Mouse (Mus musculus) gonadal fat pad, adult 2 months (tissue): ENCODE results near the gene Capn11. TPM values are rescaled to one million over a fixed set of nuclear protein-coding genes. Genes with fewer than 3 reads are reported as not detected.
"Not testable (repeated sequence)": the region's sequence is repeated elsewhere in the genome, so short reads cannot be mapped to it uniquely, and the experiment has no call there.

ENCODE experiments used
- DNase-seq: peaks from one replicate; pipeline ENCODE4 v3.0.0-alpha.2; 2012; ENCODE audit warnings: low read depth
- polyA plus RNA-seq: library from polyadenylated mRNA; depleted of rRNA; stranded (reverse); fragments of >200 nt; gene quantifications from 2 replicates; pipeline ENCODE4 v1.2.3, GENCODE M21; 2012

The Capn11 gene
- polyA plus RNA-seq, 1 experiment: 0.15 TPM

DNA sequence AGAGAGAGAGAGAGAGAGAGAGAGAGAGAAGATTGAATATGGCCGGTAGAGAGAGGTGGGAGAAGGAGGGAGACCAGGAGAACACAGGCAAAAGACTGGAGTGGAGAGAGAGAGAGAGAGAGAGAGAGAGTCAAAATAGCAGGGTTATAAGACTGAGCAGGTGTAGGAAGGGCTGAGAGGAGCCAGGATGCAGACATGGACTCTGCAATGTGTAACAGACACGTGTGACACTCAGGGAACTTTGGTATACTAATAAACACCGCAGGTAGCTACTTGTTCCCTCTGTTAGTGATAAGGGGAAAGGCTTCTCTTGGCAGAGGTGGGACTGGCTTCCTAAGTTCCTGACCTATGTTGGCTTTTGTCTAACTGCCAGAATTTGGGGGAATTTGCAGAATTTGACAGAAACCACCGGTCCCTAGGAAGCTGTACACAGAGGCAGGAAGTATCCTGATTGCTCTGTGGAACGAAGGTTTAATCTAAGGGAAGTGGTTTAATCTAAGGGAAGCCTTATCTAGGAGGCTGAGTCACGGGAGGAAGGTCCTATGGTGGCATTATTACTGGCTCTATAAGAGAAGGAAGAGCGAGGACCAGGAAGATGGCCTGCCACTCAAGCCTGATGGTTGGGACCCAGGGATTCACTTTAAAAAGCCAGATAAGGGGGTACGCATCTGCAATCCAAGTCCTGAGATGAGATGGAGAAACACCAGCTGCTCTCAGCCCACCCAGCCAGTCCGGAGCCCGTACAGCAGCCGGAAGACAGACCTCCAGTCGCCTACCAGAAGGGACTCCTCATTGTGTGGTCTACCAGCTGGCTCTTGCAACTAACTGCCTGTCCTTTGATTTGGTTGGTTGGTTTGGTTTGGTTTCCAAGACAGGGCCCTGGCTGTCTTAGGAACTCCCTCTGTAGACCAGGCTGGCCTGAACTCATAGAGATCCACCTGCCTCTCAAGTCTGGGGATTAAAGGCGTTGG is 30.0 kb downstream of the Capn11 start:
- DNase-seq: no peak

DNA sequence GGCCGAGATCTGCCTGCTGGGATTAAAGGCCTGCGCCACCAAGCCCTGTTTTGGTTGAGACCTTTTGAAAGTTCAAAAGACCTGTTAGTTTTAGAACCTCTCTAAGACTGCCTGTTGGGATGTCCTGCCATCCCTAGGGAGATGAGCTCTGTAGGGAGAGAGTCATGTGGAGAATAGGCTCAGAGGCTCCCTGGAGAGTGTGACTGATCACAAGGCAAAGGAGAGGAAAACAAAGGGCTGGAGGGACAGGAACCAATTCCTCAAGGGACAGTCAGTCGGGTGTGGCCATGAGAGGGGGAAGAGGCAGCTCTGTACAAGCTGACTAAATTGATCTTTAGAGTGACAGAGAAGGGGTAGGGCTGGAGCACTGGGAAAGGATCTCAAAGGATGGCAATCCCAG is 31.0 kb downstream of the Capn11 start:
- no peak for DNase-seq

DNA sequence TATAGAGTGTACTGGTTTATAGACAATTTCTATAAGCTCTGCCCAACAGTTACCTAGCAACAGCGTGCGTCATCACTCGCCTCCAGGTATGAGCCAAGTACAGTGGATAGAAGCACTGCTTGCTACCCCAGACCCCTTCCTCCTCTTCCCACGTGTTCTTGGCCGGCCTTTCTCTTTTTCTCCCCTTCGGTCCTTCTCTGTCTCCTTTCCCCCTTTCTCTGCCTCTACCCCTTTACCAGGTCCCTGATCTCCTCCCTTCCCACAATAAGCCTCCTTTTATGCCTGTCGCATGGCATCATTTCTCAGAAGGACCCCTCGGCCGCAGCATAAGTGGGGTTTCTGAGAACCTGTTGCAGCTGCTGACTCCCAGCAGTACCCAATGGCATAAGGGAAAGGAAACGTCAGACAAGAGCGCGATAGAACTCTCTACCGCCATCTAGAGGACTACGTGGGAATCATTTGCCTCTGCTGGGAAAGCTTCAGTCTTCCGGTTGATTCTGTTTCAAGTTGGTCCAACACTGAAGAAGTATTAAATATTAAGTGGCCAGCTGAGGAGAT is 32.5 kb downstream of the Capn11 start:
- DNase-seq: no peak

DNA sequence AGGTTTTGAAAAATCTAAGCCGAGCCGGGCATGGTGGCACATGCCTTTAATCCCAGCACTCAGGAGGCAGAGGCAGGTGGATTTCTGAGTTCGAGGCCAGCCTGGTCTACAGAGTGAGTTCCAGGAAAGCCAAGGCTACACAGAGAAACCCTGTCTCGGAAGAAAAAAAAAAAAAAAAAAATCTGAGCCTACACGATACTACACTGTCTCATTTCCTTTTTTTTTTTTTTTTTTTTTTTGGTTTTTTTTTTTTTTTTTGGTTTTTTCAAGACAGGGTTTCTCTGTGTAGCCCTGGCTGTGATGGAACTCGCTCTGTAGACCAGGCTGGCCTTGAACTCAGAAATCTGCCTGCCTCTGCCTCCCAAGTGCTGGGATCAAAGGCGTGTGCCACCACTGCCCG is 35.7 kb downstream of the Capn11 start:
- not testable (repeated sequence) for DNase-seq

DNA sequence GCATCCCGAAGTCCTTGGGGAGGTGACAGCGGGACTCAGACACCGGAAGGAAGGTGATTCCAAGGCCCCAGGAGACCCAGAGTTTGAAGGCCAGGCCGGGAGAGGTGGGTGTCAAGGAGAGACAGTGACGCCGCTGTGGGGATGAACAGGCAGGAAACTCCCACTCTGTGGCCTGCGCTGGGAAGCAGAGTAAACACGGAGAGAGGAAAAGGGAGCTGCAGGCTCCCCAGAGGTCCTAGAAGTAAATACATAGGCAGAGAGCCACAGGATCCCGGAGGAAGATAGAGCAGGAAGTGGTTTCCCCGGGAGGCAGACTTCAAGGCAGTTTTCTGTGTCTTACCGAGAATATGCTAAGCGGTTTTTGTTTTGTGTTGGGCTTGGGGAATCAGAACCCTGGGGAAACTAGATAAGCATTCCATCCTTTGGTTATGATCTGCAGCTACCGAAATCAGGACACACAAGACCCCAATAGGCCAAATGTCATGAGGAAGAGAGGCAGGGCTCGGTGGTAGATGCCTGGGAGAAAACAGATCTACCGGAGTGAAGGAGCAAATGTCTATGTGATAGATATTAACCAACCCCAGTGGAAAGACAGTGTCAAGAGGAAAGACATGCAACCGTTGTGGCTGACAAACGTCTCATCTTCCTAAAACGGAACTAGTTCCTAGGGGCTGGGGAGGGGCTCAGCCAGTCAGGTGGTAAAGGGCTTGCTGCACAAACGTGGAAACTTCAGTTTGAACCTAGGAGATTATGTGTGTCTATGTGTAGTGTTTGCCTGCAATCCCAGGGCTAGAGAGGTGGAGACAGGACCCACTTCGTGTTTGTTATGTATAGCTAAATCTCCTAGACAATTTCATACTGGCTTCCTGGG is 39.5 kb downstream of the Capn11 start:
- no peak for DNase-seq

DNA sequence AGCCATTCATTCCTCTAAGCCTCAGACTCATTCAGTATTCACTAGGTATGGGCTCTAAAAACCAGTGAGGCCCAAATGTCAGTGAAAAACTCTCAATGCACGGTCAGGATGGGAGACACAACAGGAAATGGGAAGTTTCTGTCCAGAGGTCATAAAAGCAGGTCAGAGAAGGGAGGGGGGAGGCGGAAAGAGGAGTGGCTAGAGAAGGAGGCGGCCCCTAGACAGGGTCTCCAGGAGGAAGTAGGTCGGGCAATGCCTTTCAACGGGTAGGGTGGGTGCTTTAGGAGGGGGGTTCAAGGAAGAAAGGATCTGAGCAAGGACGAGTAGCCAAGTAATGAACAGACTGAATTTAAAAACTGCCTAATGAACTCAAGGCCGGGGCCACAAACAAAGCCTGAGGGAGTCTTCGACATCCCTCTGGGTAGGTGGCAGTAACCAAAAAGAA is 40.2 kb downstream of the Capn11 start:
- DNase-seq: no peak

DNA sequence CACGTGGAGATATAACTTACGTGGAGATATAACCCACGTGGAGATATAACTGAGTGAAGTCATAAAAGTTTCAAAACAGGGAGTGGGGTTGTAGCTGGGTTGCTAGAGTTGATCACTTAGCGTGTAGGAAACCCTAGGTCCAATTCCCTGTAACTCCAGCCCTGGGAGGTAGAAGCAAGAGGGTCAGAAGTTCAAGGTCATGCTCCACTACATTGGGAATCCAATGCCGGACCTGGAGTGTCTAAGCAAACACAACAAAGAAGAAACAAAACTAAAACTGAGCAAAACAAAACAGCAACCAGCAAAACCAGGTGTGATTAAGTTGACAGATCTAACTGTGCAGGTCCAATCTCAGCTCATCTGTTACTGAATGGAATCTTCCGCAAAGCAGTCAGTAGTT is 41.5 kb downstream of the Capn11 start:
- no peak for DNase-seq

DNA sequence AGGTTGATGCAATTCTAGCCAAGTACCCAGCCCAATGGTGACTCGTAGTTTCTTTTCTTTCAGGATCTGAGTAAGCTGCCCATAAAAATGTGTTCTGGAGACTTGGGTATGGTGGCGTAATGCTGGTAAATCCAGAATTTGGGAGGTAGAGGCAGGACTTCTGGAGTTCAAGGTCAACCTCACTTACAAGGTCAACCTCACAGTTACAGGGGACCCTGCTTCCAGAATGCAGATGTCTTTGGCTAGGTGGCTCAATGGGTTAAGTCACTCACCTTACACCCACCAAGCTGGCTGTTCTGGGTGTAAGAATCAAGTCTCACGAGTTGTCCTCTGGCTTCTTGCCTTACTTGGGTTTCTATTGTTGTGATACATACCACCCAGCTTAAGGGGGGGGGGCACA is 42.4 kb downstream of the Capn11 start:
- no peak for DNase-seq

DNA sequence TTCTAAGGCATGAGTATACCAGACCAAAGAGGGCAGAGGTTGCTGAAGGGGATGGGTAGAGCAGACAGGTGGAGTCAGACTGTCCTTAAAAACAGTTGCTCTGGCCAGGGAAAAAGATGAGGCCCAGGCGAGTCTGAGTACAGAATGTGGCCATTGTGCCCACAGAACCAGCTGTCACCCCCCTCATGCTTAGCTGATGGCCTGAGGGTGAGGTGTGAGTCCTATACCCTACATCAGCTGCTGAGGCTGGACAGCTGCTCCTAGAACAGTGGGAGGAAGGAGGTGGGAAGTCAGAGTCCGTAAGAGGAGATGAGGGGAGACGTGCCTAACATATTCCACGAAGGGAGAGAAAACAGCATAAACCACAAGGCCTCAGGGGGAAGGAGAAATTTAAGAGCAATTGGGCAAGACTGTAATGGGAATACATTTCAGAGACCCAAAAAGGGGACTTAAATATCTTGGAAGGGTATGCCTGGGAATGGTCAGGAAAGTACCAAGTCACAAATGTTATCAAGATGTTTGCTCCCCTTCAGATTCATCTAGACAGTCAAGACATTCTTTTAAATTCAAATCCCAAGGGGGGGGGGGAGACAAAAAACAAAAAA is 43.0 kb downstream of the Capn11 start:
- no peak for DNase-seq

DNA sequence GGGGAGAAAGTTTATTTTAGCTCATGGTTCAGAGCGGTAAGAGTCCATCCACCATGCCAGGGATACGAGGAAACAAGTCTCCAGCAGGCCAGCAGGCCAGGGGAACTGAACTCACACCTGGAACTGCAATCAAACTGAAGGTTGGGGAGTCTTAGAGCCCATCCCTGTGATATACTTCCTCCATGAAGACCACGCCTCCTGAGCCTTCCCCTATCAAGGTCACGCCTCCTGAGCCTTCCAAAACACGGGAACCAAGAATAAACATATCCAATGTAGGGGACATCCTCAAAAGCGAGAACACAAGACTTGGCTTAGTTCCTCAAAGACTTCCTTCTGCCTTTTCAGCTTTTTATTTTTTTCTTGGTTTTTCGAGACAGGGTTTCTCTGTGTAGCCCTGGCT is 46.2 kb downstream of the Capn11 start:
- DNase-seq: no peak

DNA sequence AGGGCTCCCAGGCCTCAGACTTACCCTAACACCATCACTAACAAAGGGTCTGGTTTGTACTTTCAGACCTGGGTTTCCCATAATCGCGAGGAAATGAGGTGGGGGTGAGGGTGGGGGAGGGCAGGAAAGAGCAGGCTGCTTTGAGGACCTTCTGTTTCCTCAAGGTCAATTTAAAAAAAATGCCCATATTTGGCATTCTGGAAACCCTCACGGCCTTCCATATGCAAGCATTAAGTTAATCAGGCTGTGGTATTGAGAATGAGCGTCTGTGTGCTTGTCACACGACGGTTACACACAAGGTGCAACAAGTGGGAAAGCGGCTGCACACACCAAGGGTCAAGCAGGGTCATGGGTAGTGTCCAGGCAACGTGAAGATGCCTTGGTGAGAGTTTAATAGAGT is 47.1 kb downstream of the Capn11 start:
- no peak for DNase-seq

DNA sequence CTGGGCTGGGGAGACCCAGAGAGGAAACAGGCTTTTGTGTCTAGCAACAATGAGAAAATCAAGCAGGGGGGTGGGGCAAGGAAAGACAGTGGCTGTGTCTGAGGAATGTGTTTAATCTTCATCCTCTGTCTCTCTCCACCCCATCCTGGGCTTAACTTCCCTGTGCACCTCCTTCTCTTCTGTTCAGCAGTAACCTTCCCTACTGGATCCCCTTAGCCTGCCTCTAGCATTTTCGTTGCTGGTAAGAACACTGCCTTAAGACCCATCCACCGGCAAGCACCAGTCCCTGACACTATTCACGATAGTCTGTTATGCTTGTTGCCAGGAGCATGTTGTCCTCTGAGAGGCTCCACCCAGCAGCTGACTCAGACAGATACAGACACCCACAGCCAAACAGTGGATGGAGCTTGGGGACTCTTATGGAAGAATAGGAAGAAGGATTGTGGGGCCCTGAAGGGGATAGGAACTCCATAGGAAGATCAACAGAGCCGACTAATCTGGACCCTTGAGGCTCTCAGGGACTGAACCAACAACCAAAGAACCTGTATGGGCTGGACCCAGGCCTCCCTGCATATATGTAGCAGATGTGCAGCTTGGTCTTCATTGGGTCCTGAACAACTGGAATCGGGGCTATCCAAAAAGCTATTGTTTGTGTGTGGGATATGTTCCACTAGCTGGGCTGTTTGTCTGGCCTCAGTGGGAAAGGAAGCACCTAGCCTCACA is 48.8 kb downstream of the Capn11 start:
- no peak for DNase-seq

DNA sequence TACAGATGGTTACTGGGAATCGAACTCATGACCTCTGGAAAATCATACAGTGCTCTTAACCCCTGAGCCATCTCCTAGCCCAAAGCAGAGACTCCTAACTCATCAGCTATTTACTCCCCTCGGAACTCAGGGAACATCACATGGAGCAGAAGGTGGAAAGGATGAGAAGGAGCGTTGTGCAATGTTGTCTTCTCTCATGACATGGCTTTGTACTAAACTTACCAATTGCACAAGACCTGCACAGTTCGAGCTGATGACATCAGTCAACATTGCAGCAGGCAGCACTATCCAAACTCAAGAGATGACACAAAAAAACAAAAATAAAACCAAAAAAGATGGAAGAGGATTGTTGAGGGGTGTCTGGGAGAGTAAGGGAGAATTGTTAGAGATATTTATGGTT is 50.7 kb downstream of the Capn11 start:
- no peak for DNase-seq

DNA sequence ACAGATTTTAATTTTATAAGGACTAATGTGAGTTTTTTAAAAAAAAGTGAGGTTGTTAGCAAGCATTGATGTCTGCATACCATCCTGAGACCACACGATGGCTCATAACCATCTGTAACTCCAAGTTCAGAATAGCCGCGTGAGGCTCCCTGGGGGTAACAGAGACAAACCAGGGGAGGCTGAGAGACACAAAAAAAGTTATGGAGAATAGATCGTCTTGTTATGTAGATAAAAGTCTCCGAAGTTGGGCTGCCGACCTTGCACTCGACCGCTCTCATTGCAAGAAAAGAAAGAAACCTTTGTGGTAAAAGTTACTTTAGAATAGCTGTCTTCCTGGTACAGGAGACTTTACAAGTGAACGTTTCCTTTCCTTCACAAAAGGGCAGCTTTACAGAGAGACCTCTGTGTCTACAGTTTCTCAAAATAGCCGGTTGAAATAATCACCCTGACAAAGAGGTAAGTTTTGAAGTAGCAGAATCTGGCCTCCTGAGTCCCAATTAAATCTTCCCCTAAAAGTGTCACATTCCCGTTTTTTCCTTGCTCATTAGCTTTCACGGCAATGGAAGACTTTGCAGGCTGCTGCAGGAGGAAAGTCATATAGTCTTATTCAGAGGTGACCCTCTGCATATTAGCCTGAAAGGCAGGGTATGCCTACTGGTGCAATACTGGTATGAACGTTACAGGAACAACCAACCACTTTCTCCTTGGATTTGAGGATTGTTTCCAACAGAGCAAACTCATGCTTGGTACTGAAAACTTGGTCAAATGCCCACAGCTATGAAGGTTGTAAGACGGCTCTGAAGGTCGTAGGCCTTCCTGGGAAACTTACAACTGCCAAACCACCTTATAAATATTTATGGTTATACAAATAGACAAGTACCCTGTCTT is 51.9 kb downstream of the Capn11 start:
- no peak for DNase-seq

DNA sequence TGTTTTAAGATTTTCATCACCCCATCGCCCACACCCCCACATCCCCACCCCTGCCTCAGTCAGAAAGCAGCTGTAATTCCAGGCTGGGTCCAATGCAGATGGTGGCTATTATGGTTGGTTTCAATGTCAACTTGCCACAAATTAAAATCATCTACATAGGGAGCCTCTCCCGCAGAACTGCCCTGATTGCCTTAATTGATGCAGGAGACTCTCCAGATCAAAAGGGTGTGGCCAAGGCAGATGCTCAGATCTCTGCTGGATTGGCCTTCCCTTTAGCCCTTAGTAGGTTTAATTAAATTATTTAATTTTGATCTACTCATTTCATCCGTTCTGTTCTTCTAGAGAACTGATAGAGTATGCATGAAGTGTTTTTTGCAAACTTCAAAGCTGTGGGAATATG is 56.1 kb downstream of the Capn11 start:
- DNase-seq: no peak

DNA sequence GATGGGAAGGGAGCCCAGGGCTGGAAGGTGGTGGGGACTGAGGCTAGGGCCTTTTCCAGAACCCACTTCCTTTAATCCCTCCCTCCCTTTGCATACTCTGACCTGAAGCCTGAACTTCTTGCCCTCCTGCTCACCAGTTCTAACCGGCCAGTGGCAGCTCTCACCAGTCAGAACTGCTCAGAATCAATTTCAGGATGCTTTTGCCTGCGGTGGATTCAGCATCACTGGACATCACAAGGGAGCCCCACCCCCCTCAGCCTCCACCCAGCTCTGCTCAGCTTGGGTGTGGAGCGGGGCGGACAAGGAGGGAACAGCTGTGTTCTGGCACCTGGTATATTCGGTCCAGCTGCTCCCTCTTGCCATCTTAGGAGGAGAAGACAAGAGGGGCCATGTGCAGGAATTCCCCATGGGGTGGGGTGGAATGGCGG is 57.2 kb downstream of the Capn11 start, which contains the start of gene Mymx:
Mymx (minus strand) TSS at position 226 of the 428 bp plus-strand sequence.
- DNase-seq: no peak

DNA sequence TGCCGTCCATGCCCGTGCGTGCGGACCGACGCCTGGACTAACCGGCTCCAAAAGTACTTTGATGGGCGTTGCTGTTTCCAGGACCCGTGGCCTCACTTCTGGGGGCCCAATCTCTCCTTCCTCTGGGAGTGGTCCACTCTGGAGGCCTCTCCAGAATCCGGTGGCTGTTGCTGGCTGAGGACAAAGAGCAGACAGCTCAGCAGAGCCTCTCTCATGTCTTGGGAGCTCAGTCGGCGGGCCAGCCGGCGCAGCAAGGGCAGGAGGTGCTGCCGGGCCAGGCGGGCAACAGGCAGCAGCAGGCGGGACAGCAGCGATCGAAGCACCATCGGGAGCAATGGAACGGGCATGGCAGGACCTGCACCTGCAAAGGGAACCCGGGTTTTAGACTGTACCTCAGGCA is 57.8 kb downstream of the Capn11 start:
- no peak for DNase-seq

DNA sequence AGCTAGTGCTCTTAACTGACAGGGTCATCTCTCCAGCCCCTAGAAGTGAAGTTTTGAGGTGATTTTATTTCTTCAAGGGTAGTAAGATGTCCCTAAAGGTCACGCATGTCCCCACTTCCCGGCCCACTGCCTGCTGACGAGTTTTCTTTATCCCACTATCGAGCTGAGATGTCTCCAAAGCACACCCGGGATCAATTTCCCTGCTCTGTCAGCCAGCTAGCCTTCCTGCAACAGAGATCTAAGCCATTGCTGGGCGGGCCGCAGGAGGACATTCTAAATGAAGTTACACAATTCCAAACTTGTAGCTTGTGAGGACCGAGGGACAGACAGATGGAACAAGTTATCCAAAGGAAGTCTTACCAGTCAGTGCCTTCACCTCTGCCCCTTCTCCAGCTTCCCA is 58.9 kb downstream of the Capn11 start:
- no peak for DNase-seq

DNA sequence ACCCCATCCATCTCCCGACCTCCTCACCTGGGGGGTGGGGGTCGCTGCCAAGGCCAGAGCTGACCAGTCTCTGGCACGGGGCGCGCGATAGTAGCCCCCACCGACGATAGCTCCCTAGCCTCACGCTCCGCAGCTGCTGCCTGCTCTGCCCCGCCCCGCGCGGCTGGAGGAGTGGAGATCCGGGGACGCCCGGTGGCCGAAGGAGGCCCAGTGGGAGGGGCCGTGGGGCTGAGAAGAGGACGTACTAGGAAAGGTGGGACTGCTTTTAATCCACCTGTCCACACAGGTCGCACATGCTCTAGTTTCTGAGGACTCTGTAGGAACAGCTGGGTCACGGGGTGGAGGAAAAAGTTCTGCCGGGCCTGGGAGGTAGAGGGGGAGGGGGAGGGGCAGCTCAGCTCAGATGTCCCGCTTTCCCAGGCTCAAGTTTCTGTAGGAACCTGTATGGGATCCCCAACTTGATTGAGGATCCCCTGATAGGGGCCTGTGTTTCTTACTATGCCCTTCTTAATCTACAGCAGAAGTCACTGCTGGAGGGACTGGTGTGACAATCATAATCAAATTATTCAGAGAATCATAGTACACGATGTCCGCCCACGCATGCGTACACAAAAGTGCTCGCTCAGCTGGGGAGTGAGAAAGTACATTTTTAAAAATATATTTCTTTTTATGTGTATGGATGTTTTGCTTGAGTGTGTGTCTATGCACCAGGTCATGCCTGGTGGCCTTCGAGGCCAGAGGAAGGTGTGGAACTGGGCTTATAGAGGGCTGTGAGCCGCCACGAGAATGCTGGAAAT is 59.5 kb downstream of the Capn11 start, which contains the start of gene Slc29a1:
Slc29a1 (minus strand) TSS at position 161 of the 797 bp plus-strand sequence.
- DNase-seq: no peak
